Mouse (Mus musculus) stomach, embryonic 14.5 days (tissue): ENCODE measurements around the gene Ephb1. TPM values are rescaled to one million over a fixed set of nuclear protein-coding genes. Genes with fewer than 3 reads are reported as not detected.

Experiments
- ATAC-seq: fragments of 200-750 bp; cut with Nextera tagmentation; 2 replicates; pipeline ENCODE4 v1.8.0; 2017; ENCODE audit warnings: low read depth, moderate TSS enrichment; ENCODE audit not compliant: insufficient number of reproducible peaks, insufficient read depth, low FRiP score
- H3K27ac ChIP-seq: fragments of 300-500 bp; sonication (generic); 2 replicates; pipeline ENCODE4 v1.5.1; 2014; ENCODE audit warnings: mild to moderate bottlenecking, low read length, moderate library complexity, mixed read lengths
- H3K27me3 ChIP-seq: fragments of 300-500 bp; sonication (generic); 2 replicates; pipeline ENCODE4 v1.6.1; 2014; ENCODE audit warnings: low read length, control low read depth, mixed read lengths; ENCODE audit not compliant: control insufficient read depth, insufficient read depth
- H3K36me3 ChIP-seq: fragments of 300-500 bp; sonication (generic); 2 replicates; pipeline ENCODE4 v1.6.1; 2014; ENCODE audit warnings: mild to moderate bottlenecking, control low read depth, low read length, moderate library complexity, mixed read lengths; ENCODE audit not compliant: control insufficient read depth, insufficient read depth
- H3K4me1 ChIP-seq: fragments of 300-500 bp; sonication (generic); 2 replicates; pipeline ENCODE4 v1.6.1; 2014; ENCODE audit warnings: low read length, control low read depth, mixed read lengths; ENCODE audit not compliant: control insufficient read depth, insufficient read depth
- H3K4me2 ChIP-seq: fragments of 300-500 bp; sonication (generic); replicated peaks from 2 replicates; pipeline ENCODE4 v1.6.1; 2014; ENCODE audit warnings: low read depth, low read length, control low read depth
- H3K4me3 ChIP-seq: fragments of 300-500 bp; sonication (generic); 2 replicates; pipeline ENCODE4 v1.5.1; 2014; ENCODE audit warnings: low read depth, low read length, control low read depth
- H3K9ac ChIP-seq: fragments of 300-500 bp; sonication (generic); replicated peaks from 2 replicates; pipeline ENCODE4 v1.6.1; 2014; ENCODE audit warnings: low read depth, mild to moderate bottlenecking, control low read depth, low read length, moderate library complexity, mixed read lengths
- H3K9me3 ChIP-seq: fragments of 300-500 bp; sonication (generic); 2 replicates; pipeline ENCODE4 v1.6.1; 2016; ENCODE audit warnings: low read depth, low read length, control low read depth; ENCODE audit not compliant: control insufficient read depth
- WGBS: fragments of 180-500 bp; shearing (Covaris S2); extraction: QIAGEN DNeasy Blood & Tissue Kit; methylation state at CpG from one replicate; pipeline ENCODE4 v1.1.7; 2014; 5-methylcytosine and 5-hydroxymethylcytosine counted together
- polyA plus RNA-seq: library from polyadenylated mRNA; unstranded; fragments of >200 nt; fragmentation: Nextera tagmentation; extraction: Ambion mirVana; gene quantifications from 2 replicates; pipeline ENCODE4 v1.2.1, GENCODE M21; 2014

Ephb1 gene
- 7.8 and 9.8 TPM in 2 replicates for polyA plus RNA-seq

DNA sequence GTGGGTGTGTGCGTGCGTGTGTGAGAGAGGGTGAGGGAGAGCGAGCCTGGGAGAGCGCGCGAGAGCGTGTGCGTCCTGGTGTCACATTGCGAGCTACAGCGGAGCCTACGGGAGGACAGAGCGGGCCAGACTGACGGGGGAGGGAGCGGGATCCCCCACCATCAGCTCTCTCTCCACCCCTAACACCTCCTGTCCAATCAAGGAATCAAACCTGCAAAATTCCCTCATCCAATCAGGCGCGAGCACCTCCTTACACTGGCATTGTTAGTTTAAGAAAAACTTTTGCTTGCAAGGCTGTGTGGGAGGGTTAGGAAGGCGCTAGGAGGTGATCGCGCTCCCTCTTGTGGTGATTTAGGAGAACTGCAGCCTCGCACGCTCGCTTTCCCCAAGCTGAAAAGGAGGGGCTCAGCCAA, at the start of gene Ephb1:
TSS of gene Ephb1 (minus strand) at position 133 of the 413 bp plus-strand sequence.
- 2% methylated on average over 21 of the region's 22 CpGs for WGBS
- no peak within 1 kb of the TSS for H3K27ac ChIP-seq
- H3K9ac ChIP-seq, result peak within 1 kb of the TSS; percentile 53
- peak within 1 kb of the TSS; percentile 61 for H3K4me3 ChIP-seq
- peaks cover 4% of the 10 kb centered on the region; the same call in 1 of the 2 replicates for H3K4me1 ChIP-seq
- peak; percentile 90 for ATAC-seq
- no peaks in the 10 kb centered on the region for H3K36me3 ChIP-seq
- H3K27me3 ChIP-seq, result peaks cover 28% of the 10 kb centered on the region; the same call in 1 of the 2 replicates
- no peaks in the 10 kb centered on the region for H3K9me3 ChIP-seq
- peak within 1 kb of the TSS; percentile 97 for H3K4me2 ChIP-seq

DNA sequence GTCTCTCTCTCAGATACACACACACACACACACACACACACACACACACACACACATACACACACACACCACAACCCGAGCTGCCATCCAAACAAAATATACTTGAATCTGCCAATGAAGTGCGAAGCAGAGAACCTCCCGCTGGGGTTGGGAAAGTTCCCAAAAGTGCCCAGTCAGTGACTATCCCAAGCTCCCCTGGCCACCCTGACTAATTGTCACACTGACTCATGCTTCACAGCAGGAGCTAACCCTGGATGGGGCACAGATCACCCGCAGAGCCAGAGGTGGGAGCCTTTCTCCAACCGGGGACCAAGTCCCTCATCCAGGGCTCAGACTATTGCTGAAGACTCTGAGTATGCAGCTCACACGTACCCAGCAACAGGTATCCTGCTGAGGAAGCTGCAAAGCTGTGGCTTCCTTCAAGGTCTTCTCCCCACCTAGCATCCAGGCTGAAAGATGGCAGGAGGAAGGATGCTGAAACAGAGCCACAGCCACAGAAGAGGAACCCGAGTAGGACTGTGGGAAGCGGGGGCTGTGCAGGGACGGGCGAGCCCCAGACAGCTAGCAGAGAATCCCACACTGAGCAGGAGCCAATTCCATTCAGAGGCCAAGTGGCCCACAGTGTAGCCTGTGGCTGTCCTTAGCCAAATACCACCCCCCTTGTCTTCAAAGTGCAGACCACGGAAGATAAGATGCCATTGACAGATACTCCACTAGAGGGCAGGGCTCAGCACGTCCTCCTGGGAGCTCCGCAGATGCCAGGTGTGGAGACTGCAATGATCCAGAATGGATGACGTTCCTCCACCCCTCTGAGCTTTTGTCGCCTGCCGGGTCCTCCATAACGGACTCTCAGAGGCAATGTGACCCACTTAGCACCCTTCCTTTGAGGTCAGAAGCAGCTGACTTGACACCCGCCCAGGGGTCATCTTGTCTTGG, 48.9 kb upstream of the Ephb1 start:
- Histone ChIP-seq H3K4me1 (no peaks in the 10 kb centered on the region), H3K4me2 (no peak overlapping the region)

DNA sequence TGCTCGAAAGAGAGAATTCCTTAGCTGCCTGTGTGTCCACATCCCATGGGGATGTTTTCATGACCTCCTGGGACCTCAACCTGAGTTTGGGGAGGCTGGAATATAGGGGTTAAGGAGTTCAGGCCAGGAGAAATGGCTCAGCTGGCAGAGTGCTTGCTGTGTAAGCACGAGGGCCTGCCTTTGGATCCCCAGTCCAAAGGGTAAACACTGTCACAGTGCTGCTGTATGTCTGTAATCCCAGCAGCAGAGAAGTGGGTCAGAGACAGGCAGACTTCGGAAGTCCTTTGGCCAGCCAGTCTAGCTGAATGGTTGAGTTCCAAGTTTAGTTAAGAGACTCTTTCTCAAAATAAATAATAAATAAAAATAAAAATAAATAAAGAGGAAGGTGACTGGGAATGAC, 48.2 kb upstream of the Ephb1 start:
- Histone ChIP-seq H3K27me3 (no peaks in the 10 kb centered on the region), H3K9me3 (no peaks in the 10 kb centered on the region), H3K4me2 (no peak overlapping the region), H3K9ac (no peak overlapping the region), H3K4me3 (no peak overlapping the region), H3K36me3 (no peaks in the 10 kb centered on the region), H3K4me1 (no peaks in the 10 kb centered on the region), H3K27ac (no peak overlapping the region)
- WGBS, result 27% methylated on average over 3 of the region's 3 CpGs
- ATAC-seq, result no peak

More for the DNA sequence above, 48.9 kb upstream of the Ephb1 start:
- H3K27ac ChIP-seq, result no peak overlapping the region
- no peaks in the 10 kb centered on the region for H3K27me3 ChIP-seq
- no peak overlapping the region for H3K9ac ChIP-seq
- no peak overlapping the region for H3K4me3 ChIP-seq
- no peaks in the 10 kb centered on the region for H3K36me3 ChIP-seq
- H3K9me3 ChIP-seq, result no peaks in the 10 kb centered on the region
- peak; percentile 65; the same call in 1 of the 2 replicates for ATAC-seq
- WGBS, result 25% methylated on average over 18 of the region's 18 CpGs

GRCm38 (mm10) chr9:102388266-102388665, 33.8 kb upstream of the Ephb1 start:
- WGBS, result 30% methylated on average over 8 of the region's 8 CpGs
- no peaks in the 10 kb centered on the region for H3K36me3 ChIP-seq
- no peak overlapping the region for H3K9ac ChIP-seq
- no peak overlapping the region for H3K4me3 ChIP-seq
- no peaks in the 10 kb centered on the region for H3K4me1 ChIP-seq
- H3K27ac ChIP-seq, result no peak overlapping the region
- H3K27me3 ChIP-seq, result no peaks in the 10 kb centered on the region
- no peak overlapping the region for H3K4me2 ChIP-seq
- H3K9me3 ChIP-seq, result no peaks in the 10 kb centered on the region
- no peak for ATAC-seq

DNA sequence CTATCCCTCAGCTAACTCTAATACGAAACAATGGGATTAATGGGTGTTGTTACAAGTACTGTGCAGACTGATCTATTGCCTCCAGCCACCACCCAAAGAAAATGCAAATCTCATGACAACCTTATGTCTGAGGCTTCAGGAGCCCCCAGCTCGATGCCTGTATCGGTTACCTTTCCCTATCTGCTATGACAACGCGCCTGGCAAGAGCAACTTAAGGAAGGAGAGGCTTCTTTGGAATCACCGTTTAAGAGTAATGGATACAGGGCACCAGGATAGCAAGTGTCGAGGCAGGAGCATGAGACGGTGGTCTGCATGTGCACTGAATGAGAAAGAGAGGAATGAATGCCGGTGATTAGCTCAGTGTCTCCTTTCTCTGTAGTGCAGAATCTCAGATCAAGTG, 32.3 kb upstream of the Ephb1 start:
- no peak for ATAC-seq
- WGBS, result 91% methylated on average over 9 of the region's 9 CpGs
- H3K4me1 ChIP-seq, result no peaks in the 10 kb centered on the region

GRCm38 (mm10) chr9:102380235-102380634, 25.7 kb upstream of the Ephb1 start:
- Histone ChIP-seq H3K4me2 (no peak overlapping the region), H3K4me3 (no peak overlapping the region), H3K27ac (no peak overlapping the region), H3K27me3 (no peaks in the 10 kb centered on the region), H3K9ac (no peak overlapping the region), H3K4me1 (no peaks in the 10 kb centered on the region), H3K36me3 (no peaks in the 10 kb centered on the region), H3K9me3 (no peaks in the 10 kb centered on the region)
- 90% methylated on average over 2 of the region's 2 CpGs for WGBS
- ATAC-seq, result no peak

More for the DNA sequence above, 32.3 kb upstream of the Ephb1 start:
- no peaks in the 10 kb centered on the region for H3K27me3 ChIP-seq
- H3K4me3 ChIP-seq, result no peak overlapping the region
- no peak overlapping the region for H3K4me2 ChIP-seq
- no peaks in the 10 kb centered on the region for H3K36me3 ChIP-seq
- H3K9ac ChIP-seq, result no peak overlapping the region
- no peak overlapping the region for H3K27ac ChIP-seq
- no peaks in the 10 kb centered on the region for H3K9me3 ChIP-seq

- H3K27ac ChIP-seq, result no peak overlapping the region
- H3K9ac ChIP-seq, result no peak overlapping the region
- H3K36me3 ChIP-seq, result no peaks in the 10 kb centered on the region
- H3K27me3 ChIP-seq, result no peaks in the 10 kb centered on the region
- no peak for ATAC-seq
- H3K4me2 ChIP-seq, result no peak overlapping the region
- H3K9me3 ChIP-seq, result no peaks in the 10 kb centered on the region
- 78% methylated on average over 5 of the region's 5 CpGs for WGBS
- no peak overlapping the region for H3K4me3 ChIP-seq
- H3K4me1 ChIP-seq, result no peaks in the 10 kb centered on the region
These were observed 20.2 kb upstream of the Ephb1 start for GRCm38 (mm10) chr9:102374661-102375060.

- no peak for ATAC-seq
- H3K9ac ChIP-seq, result no peak overlapping the region
- no peaks in the 10 kb centered on the region for H3K27me3 ChIP-seq
- no peak overlapping the region for H3K4me3 ChIP-seq
- no peaks in the 10 kb centered on the region for H3K36me3 ChIP-seq
- H3K27ac ChIP-seq, result no peak overlapping the region
- WGBS, result 76% methylated on average over 5 of the region's 5 CpGs
- no peaks in the 10 kb centered on the region for H3K4me1 ChIP-seq
- H3K4me2 ChIP-seq, result no peak overlapping the region
- H3K9me3 ChIP-seq, result no peaks in the 10 kb centered on the region; the same call in 1 of the 2 replicates
These were observed 19.4 kb upstream of the Ephb1 start for GRCm38 (mm10) chr9:102373886-102374285.
